Mouse (Mus musculus) ZHBTc4 (cell line): ENCODE measurements around the gene Clstn2.
A peak's percentile ranks its signal among the peaks of the same experiment; 100 is the strongest.

ENCODE experiments used
- DNase-seq: peaks from one replicate; pipeline ENCODE4 v3.0.0-alpha.2; 2011; ENCODE audit warnings: low read depth, low spot score

The Clstn2 gene

DNA sequence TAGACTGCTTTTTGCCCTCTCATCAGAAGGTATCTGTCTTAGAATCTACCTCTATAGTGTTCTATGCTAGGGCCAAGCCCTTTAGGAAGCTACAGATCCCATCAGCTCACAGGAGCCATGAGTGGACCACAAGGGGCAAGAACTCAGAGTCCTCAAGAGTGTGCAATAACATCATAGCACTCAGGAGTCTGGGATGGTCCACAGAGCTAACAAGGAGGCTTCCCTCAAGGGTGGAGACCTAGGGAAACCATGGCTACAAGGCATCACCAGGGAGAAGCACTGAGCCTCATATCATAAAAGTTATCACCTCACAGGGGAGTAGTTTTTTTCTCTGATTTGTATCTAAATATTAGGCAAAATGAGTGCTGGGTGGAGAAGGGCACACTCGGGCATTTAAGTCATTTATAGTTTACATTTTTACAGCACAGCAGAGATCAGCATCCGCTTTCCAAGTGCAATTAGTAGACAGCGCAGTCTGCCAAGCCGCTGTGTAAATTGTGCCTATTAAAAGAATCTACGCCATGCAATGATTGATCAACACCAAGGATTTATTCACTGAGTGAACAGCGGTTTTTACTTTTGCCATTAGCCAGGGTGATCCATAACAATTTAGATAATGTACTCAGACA lies 82.5 kb downstream of the Clstn2 start:
- no peak for DNase-seq

DNA sequence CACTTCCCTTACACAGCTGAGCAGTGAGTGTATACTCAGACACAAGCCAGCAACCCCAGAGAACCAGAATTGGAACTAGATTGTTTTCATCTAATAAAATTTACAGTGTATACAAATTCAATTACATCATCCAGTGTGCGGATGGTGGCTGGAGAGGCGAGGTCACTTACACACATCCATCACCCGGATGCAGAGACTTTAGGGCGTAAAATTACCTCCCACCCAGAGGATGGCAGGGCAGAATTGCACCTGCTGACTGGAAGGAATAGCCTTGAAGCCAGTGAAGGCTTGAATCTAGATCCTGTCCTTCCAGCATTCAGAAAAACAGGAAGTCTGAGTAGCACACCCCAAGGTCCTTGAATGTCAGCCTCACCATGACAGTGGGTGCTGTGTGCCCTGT lies 113.7 kb downstream of the Clstn2 start:
- no peak for DNase-seq

DNA sequence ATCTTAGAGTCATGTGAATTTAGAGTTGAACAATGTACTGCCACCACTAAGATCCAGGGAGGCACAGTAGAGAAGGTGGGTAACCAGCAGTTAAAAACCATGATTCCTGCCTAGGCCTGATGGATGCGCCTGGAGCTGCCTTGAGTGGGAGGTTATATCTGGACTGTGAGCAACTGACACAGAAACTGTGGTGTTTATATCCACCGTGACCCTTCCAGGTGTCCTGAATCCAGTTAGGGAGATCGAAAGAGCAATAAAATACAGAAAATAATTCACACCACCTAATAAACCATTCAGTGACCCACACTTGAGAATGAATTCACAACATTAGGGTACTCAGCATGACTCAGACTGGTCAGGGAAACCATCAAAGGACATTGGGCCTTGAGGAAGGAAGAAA lies 141.6 kb downstream of the Clstn2 start:
- no peak for DNase-seq

DNA sequence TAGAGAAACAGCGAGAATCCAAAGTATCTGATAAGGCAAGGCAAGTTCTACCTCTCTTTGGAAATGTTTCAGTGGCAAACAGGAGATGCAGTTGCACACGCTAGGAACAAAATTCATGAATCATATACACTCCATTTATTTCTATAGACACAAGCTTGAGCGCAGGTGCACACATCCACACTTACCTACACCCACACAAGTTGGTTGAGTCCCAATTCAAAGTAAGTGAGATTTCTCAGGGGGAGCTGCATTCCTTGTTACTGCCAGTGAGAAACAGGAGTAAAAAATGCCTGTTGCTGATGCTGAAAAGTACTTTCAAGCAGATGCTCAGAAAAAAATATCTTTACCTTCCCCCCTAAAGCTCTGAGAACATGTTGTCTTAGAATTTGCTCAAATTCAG lies 149.6 kb downstream of the Clstn2 start:
- DNase-seq: no peak

DNA sequence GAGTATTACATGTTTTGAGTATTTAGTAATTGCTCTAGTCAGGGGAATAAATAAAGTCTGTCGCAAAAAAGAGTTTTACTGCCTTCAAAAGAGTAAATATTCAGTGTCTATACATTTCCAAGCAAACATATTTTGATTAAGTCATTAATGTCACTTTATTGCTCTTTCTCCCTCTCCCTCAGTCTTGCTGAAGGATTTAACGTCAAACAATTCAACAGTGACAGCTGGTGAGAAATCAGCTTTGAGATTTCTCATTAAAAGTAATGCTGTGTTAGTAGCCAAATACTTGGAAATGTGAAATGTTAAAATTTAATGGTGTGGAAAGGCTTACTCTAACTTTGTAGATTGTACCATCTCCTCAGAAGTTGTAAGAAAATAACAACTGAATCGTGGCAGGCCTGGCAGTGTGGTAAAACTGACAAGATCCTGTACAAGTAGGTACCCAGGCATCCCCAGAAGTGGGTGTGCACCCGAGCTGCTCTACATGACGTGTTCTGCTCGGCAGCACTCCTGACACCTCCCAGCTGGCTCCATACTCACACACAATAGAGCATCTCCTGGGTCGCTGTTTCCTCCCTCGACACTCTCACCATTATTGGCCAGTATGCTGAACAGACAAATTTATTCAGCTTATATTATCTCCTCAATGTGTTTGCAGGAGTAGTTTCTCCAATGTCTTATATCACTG lies 165.8 kb downstream of the Clstn2 start:
- no peak for DNase-seq

DNA sequence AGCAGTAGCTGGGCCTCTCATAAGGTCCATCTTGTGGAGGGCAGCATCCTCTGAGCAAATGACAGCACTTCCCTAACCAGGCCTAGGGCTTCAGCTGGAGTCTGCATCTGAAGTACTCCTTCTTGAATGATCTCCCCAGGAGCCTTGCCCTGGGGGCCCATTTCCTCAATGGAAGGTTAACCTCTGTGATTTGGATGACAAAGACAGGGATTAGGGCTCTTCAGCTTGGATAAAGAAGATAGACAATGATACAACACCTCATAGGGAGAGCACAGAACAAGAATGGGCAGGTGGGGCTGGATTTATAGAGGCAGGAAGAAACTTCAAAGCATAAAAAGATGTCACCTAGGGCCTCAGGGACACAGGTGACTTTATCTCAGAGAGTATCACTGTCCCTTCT lies 180.1 kb downstream of the Clstn2 start:
- DNase-seq: peak; percentile 95

DNA sequence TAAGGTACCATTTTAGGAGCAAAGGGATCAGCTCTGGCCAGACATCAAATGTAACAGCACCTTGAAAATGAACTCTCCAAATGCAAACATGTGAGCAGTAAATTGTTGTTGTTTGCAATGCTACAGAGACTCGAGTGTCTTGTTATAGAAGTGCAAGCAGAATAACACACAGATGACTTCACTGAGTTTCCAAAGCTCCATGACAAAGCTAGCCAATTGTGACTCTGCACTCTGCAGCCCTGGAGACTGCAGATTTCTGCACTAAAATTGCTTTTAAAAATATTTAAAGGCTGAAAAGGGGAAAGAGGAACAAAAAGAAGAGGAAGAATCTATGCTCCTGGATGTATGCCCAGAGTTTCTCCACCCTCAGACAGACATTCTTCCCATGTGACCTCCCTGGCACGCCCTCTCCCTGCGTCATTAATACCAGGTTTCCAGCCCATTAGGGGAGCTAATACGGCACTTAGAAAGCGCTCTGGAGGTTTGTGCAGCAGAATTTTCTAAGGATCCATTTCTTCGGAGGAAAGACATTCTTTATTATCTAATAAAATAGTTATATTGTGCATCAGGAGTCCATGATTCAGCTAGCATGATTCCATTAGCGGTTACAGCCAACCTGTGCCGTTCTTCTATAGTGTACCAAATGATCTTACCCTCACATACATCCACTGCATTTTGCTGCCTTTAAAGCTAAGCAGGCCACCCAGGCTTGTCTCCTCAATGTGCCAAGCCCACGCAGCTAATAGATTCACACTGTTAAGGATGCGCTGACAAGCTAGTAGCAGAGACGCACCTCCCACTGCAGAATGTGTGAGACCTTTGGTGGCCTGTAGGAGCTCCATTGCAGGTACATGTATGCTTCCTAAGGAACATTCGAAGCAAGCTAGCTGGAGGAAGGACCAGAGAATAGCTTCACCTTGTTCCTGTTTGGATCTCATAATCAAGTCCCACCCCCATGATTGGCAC lies 184.8 kb downstream of the Clstn2 start:
- DNase-seq: no peak

DNA sequence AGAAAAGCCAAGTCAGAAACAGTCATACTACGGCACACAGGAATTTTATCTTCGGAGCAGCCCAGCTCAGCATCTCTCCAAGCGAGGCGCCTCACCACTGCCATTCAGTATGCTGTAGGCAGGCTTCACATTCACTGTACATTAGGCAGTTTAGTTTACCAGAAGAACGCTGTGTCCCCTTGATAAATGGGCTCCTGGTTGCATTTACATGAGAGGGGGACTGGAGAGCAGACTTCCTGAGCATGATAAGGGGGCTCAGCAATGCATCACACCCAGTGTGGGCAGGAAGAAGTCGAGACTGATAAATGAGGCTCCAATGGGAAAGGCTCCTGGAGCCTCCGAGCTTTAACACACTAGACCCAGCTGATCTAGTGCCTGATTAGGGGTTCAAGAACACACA lies 190.9 kb downstream of the Clstn2 start:
- DNase-seq: no peak

DNA sequence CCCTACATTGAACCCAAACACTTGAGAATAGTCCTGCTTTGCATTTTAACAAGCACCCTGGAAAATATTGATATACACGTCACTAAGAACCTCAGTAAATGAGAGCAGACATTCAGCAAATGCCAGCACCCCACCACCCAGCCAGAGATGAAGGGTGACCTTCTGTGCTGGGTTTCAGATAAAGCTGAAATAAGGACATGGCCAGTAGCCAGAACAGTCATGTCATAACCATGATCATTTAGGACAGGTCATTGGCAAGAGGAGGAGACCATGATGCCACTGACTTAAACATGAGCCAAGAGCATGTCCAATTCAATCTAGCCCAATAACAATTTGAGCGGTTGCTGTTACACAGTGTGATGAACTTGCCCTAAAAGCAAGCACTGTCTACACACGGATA lies 201.8 kb downstream of the Clstn2 start:
- no peak for DNase-seq

DNA sequence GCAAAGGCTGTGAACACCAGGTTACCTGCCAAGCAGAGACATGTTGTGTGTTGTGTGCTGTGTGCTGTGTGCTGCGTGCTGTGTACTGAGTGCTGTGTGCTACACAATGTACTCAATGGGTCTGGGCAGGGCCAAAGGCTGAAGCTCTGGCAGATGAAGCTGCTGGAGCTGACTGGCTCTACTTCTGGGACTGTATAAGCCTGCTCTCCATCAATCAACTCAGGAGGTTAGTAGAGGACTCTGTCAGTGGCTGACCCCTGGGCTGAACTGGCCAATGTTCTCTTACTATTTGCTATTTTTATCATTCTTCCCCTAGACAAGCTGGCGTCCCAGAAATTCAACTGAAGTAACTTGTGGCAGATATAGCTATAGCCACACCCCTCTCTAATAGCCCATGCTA lies 203.1 kb downstream of the Clstn2 start:
- DNase-seq: no peak

DNA sequence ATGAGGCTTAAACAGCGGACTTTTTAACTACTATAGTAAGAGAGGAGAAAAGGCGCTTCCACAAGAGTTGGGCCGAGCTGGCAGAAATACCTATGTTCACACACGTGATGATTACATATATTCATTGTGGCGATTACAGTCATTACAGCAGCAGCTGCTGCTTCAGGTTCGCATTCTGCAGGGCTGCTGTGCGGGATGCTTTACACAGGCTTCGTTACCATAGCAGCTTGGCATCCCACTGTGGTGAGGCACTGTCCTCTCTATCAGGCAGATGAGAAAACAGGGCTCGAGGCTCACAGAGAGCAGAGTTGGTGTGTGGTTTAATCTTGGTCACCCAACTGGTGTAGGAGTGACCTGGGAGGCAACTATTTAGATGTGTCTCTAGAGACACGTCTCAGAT lies 205.3 kb downstream of the Clstn2 start:
- DNase-seq: no peak

DNA sequence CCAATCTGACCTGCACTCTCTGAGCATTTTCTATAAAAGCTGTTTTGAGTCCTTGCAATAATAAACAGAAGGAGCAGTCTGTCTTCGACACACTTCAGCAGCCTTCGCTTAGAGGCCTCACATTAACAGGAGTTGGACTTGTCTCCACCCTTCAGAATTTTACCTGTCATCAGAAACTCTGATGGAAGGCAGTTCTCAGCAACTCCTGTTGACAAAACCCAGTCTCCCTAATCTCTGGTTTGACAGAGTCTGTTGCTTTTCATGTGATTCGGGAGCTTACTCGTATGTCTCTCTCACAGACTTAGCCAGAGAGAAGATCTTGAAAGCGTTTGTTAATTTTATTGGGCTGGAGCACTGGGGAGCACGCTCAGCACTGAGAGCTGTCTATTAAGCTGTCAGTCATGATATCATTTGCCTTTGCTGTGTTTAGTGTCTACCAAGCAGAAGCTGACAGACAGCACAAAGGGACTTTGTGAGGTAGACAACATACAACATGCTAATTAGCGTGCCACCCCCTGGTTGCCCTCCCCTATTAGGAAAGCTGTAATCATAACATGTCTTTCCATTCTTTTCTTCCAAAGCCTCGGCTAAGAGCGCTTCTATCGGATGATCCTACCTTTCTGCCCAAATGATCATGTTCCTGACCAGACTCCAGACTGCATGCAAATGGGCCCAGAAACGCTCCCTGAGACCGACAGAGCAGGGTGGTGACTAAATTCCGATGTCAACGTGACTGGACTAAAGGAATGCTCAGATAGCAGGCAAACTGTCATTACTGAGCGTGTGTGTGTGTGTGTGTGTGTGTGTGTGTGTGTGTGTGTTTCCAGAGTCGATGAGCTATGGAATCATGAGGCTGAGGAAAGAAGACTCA lies 206.7 kb downstream of the Clstn2 start:
- peak; percentile 5 for DNase-seq

DNA sequence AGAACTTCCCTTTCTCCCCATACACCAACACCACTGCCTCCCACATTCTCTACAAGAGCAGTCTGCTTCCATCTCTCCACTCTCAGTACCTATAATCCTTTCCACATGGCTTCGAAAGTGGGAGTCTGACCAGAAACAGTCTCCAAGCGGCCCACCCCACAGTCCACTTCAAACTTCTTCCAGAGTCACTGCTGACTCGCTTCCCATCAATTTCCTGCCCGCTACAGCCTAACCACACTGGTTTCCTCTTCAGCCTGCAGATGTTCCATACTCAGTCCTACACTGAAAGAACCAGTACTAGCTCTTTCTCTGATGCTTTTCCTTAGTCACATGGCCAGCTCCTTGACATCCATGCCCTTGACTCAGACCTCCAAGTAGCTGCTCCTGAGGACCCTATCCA lies 215.9 kb downstream of the Clstn2 start:
- no peak for DNase-seq

DNA sequence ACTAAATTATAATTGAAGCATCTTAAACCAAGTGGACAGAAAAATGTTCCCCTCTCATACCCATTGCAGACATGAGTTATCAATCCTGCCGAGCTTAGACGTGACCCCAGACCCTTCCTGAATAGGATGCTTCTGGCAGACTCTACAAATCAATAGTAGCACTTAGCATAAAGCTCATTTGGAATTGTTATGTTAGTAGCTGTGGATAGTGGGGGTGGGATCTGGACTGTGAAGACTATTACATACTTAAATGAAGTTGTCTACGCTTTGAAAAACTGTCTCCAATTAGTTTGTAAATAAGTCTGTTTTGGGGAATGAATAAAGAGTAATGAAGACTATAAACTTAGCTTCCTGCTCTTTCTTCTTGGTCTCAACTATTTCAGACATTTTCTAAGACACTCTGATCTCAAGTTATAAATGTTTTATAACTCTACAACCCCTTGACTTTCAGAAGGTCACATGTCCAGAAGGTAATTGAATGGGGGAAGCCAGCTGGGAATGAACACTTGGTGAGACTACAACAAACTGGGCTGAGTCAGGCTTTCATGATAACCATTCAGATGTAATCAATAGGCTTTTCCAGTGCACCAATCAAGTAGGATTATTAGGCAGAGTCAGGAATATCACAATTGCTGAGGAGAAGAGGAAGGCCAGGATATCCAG lies 216.7 kb downstream of the Clstn2 start:
- DNase-seq: peak; percentile 76

DNA sequence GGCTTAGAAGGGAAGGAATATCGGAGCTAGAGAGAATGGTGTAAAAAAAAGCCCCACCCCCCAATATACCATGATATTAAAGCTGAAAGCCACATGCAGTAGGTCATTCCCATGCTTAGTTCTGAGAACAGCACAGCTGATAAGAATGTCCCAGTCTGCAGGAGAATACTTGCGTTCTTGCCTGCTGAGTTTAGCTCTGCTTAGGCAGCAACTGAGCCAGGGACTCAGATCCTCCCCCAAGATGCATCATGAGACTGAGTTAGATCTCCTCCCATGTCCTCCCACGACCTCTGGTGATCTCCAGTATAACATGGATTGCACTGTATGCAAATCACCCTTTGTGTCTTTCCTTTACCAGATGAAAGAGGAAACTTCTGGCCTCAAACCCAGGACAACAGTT lies 219.8 kb downstream of the Clstn2 start:
- DNase-seq: peak; percentile 24

DNA sequence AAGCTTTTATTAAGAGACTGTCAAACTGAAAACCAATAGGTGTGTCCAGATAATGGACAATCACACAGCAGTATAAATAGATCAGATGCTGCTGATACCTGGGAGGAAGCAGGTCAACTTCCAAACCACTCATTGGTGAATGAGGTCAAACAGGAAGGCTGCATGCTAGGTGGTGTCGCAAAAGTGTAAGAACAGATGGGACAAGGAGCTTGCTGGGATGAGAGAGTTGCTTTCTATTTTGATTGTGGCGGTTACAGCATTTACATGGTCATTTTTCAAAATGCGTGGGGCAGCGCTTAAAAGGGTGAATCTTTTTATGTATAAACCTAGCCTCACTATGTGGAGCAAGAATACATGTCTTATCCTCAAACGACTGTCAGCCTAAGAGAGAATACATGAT lies 225.9 kb downstream of the Clstn2 start:
- DNase-seq: no peak

DNA sequence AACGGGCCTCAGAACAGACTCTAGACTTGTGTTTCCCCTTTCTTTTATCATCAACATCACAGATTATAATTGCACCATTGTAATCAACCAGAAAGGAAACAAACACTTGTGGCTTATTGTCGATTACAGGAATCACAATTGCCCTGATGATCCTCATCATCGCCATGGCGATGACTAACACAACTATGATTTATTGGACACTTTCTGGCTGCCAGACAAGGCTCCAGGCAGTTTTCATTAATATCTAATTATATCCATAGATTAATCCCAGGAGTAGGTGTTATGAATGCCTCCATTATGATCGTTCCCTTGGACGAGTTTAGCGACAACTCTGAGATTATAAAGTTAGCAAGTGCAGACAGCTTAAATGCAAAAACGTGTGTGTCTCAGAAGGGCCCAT lies 239.3 kb downstream of the Clstn2 start:
- no peak for DNase-seq

DNA sequence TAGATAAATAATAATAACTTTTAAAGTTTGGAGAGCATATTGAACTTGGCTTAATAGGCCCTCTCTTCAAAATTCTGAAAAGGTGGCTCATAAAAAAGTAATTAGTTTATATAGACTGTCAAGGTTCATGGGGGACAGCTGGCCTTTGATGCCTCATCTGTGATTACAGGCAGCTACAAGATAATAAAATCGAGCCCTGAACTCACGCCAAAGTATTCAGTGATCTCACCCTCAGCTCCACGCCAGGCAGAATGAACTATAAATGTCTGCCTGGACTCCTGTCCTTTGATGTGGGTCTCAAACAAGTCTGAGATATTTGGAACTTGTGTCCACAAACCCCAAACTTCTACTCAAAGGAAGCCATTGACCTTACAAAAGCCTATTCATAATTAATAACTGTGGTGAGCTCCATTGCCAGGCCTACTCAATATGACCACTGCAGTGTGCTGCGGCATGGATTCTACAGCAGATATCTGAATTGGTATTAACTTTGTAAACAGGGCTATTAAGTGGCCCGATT lies 244.8 kb downstream of the Clstn2 start:
- no peak for DNase-seq

DNA sequence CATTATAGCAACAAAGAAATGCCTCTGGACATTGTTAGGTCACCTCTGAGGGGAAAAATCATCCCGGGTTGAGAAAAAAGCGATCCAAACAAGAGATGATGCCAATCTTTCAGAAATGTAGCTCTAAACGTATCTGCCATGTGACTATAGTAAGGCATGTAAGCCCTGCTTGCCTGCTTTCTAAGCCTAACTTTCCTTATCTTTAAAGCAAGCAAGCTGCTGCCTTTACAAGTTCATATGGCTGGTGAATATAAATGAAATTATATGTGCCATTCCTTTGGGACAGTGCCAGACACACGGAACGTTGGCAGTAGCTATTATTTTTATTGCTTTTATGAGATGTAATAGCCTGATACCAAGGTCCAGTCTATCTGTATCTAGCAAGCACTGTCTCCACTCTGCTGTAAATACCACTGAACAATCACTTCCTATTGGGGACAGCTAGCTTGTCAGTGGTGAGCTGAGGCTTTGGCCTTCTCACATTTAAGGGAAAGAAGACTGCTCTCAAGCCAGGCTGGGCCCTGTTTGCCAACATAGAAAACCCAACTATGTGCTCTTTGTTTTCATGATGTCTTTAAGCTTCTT lies 252.9 kb downstream of the Clstn2 start:
- DNase-seq: no peak

DNA sequence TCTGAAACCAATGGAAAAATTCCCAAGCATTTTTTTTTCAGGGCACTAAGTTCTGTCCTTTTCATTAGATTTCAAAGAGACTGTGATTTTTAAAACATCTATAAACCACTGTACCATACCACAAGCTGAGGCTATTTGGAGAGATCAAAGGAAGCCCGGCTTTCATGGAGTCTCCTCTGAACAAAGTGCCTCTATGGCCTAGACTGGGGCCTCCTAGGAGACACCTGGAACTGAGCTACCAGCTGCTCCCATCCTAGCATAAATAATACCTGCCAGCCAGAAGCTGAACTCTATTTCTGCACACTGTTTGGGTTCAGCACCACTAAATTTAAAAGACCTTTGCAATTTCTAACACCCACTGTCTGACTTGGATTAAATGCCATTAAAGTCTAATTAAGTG lies 257.2 kb downstream of the Clstn2 start:
- no peak for DNase-seq
